Mouse (Mus musculus) liver, embryonic 13.5 days (tissue): ENCODE results near the gene Snx8. TPM values are rescaled to one million over a fixed set of nuclear protein-coding genes. Genes with fewer than 3 reads are reported as not detected.

Experiments used
- ATAC-seq: fragments of 200-750 bp; cut with Nextera tagmentation; 2 replicates; pipeline ENCODE4 v1.8.0; 2017; ENCODE audit warnings: low read depth, mild to moderate bottlenecking, moderate number of reproducible peaks, moderate library complexity
- DNase-seq: peaks from one replicate; pipeline ENCODE4 v3.0.0; 2022
- H3K27ac ChIP-seq: fragments of 300-500 bp; sonication (generic); 2 replicates; pipeline ENCODE4 v1.5.1; 2015; ENCODE audit warnings: moderate library complexity, mild to moderate bottlenecking, inconsistent platforms
- H3K27me3 ChIP-seq: fragments of 300-500 bp; sonication (generic); 2 replicates; pipeline ENCODE4 v1.6.1; 2015; ENCODE audit warnings: mild to moderate bottlenecking, inconsistent platforms
- H3K36me3 ChIP-seq: fragments of 300-500 bp; sonication (generic); 2 replicates; pipeline ENCODE4 v1.6.1; 2015; ENCODE audit warnings: mild to moderate bottlenecking, inconsistent platforms
- H3K4me1 ChIP-seq: fragments of 300-500 bp; sonication (generic); replicated peaks from 2 replicates; pipeline ENCODE4 v1.6.1; 2015; ENCODE audit warnings: inconsistent platforms
- H3K4me2 ChIP-seq: fragments of 300-500 bp; sonication (generic); 2 replicates; pipeline ENCODE4 v1.6.1; 2015; ENCODE audit warnings: inconsistent platforms, mild to moderate bottlenecking, moderate library complexity
- H3K4me3 ChIP-seq: fragments of 300-500 bp; sonication (generic); replicated peaks from 2 replicates; pipeline ENCODE4 v1.5.1; 2015; ENCODE audit warnings: mild to moderate bottlenecking, inconsistent platforms
- H3K9ac ChIP-seq: fragments of 300-500 bp; sonication (generic); 2 replicates; pipeline ENCODE4 v1.6.1; 2015; ENCODE audit warnings: mild to moderate bottlenecking, inconsistent platforms
- H3K9me3 ChIP-seq: fragments of 300-500 bp; sonication (generic); replicated peaks from 2 replicates; pipeline ENCODE4 v1.6.1; 2016; ENCODE audit warnings: inconsistent platforms
- WGBS: fragments of 180-500 bp; shearing (Covaris S2); methylation state at CpG from one replicate; pipeline ENCODE4 v1.1.7; 2015; ENCODE audit not compliant: insufficient replicate concordance; 5-methylcytosine and 5-hydroxymethylcytosine counted together
- polyA plus RNA-seq: library from polyadenylated mRNA; unstranded; fragments of >200 nt; fragmentation: Nextera tagmentation; extraction: Ambion mirVana; gene quantifications from 2 replicates; pipeline ENCODE4 v1.2.1, GENCODE M21; 2015

Snx8 gene
- polyA plus RNA-seq, 1 experiment from 2014 or later: 10.9 TPM

- Histone ChIP-seq H3K36me3 (no peaks in the 10 kb centered on the region), H3K4me2 (no peak overlapping the region), H3K27me3 (no peaks in the 10 kb centered on the region; the same call in 1 of the 2 replicates), H3K9ac (no peak overlapping the region), H3K4me1 (no peaks in the 10 kb centered on the region), H3K9me3 (no peaks in the 10 kb centered on the region), H3K27ac (no peak overlapping the region), H3K4me3 (no peak overlapping the region)
- DNase-seq (no peak), ATAC-seq (no peak)
- 73% methylated on average over 6 of the region's 6 CpGs for WGBS
These were observed 16.1 kb upstream of the Snx8 start for GRCm38 (mm10) chr5:140405126-140405525.

- no peaks in the 10 kb centered on the region for H3K36me3 ChIP-seq
- no peak overlapping the region for H3K9ac ChIP-seq
- no peak for DNase-seq
- no peaks in the 10 kb centered on the region for H3K4me1 ChIP-seq
- H3K4me3 ChIP-seq: no peak overlapping the region
- H3K27ac ChIP-seq: no peak overlapping the region
- H3K4me2 ChIP-seq: no peak overlapping the region
- no peak for ATAC-seq
- 73% methylated on average over 4 of the region's 4 CpGs for WGBS
- H3K9me3 ChIP-seq: no peaks in the 10 kb centered on the region
- peaks cover 4% of the 10 kb centered on the region for H3K27me3 ChIP-seq
These were observed 13.7 kb upstream of the Snx8 start for GRCm38 (mm10) chr5:140402640-140403270.

GRCm38 (mm10) chr5:140396166-140396940, 7.3 kb upstream of the Snx8 start:
- no peak overlapping the region for H3K4me2 ChIP-seq
- DNase-seq (no peak), ATAC-seq (no peak)
- no peak overlapping the region for H3K4me3 ChIP-seq
- WGBS: 51% methylated on average over 8 of the region's 8 CpGs
- no peaks in the 10 kb centered on the region for H3K36me3 ChIP-seq
- H3K4me1 ChIP-seq: no peaks in the 10 kb centered on the region
- H3K9ac ChIP-seq: no peak overlapping the region
- no peaks in the 10 kb centered on the region for H3K9me3 ChIP-seq
- H3K27me3 ChIP-seq: peaks cover 8% of the 10 kb centered on the region; the same call in 1 of the 2 replicates
- H3K27ac ChIP-seq: no peak overlapping the region

- H3K36me3 ChIP-seq: no peaks in the 10 kb centered on the region
- DNase-seq: no peak
These were observed 3.6 kb upstream of the Snx8 start for GRCm38 (mm10) chr5:140392701-140393100.

GRCm38 (mm10) chr5:140391981-140392380, 2.9 kb upstream of the Snx8 start:
- WGBS: 73% methylated on average over 5 of the region's 5 CpGs
- ATAC-seq: no peak
- no peak overlapping the region; the same call in 1 of the 2 replicates for H3K27ac ChIP-seq
- 0 out of 2 replicates have a peak, but pooled peaks cover 3% of the 10 kb centered on the region for H3K27me3 ChIP-seq
- no peaks in the 10 kb centered on the region for H3K9me3 ChIP-seq
- H3K4me2 ChIP-seq: no peak overlapping the region
- peaks cover 26% of the 10 kb centered on the region for H3K4me1 ChIP-seq
- H3K9ac ChIP-seq: no peak overlapping the region
- no peak overlapping the region for H3K4me3 ChIP-seq
- no peaks in the 10 kb centered on the region for H3K36me3 ChIP-seq
- DNase-seq: no peak

More at GRCm38 (mm10) chr5:140392701-140393100, 3.6 kb upstream of the Snx8 start:
- Histone ChIP-seq H3K4me3 (no peak overlapping the region), H3K4me2 (no peak overlapping the region), H3K27me3 (0 out of 2 replicates have a peak, but pooled peaks cover 3% of the 10 kb centered on the region), H3K9ac (no peak overlapping the region), H3K9me3 (no peaks in the 10 kb centered on the region), H3K27ac (no peak overlapping the region), H3K4me1 (peaks cover 19% of the 10 kb centered on the region)
- no peak for ATAC-seq
- WGBS: 34% methylated on average over 3 of the region's 3 CpGs

- DNase-seq (no peak), ATAC-seq (no peak)
- Histone ChIP-seq H3K9ac (no peak overlapping the region), H3K4me1 (peaks cover 31% of the 10 kb centered on the region), H3K36me3 (no peaks in the 10 kb centered on the region), H3K27ac (no peak overlapping the region), H3K27me3 (no peaks in the 10 kb centered on the region), H3K9me3 (no peaks in the 10 kb centered on the region), H3K4me3 (no peak overlapping the region), H3K4me2 (no peak overlapping the region)
- WGBS: 51% methylated on average over 1 of the region's 1 CpGs
These were observed 2.4 kb upstream of the Snx8 start for GRCm38 (mm10) chr5:140391435-140391834.

- no peaks in the 10 kb centered on the region for H3K36me3 ChIP-seq
- no peak for DNase-seq
- H3K9ac ChIP-seq: peak overlapping the region; percentile 43; the same call in 1 of the 2 replicates
- H3K9me3 ChIP-seq: no peaks in the 10 kb centered on the region
- H3K4me3 ChIP-seq: peak overlapping the region; percentile 74
- peak overlapping the region; percentile 98 for H3K4me2 ChIP-seq
- ATAC-seq: no peak
- H3K4me1 ChIP-seq: peaks cover 34% of the 10 kb centered on the region
- no peak overlapping the region for H3K27ac ChIP-seq
- 47% methylated on average over 3 of the region's 3 CpGs for WGBS
- no peaks in the 10 kb centered on the region for H3K27me3 ChIP-seq
These were observed 585 bp upstream of the Snx8 start for GRCm38 (mm10) chr5:140389647-140390046.

GRCm38 (mm10) chr5:140387816-140388510, 1.1 kb downstream of the Snx8 start:
- peak overlapping the region; percentile 80 for H3K9ac ChIP-seq
- no peaks in the 10 kb centered on the region for H3K36me3 ChIP-seq
- 58% methylated on average over 12 of the region's 12 CpGs for WGBS
- H3K4me3 ChIP-seq: peak overlapping the region; percentile 74
- ATAC-seq: no peak
- no peak for DNase-seq
- peaks cover 47% of the 10 kb centered on the region for H3K4me1 ChIP-seq
- H3K27me3 ChIP-seq: no peaks in the 10 kb centered on the region
- H3K4me2 ChIP-seq: peak overlapping the region; percentile 98
- H3K27ac ChIP-seq: peak overlapping the region; percentile 64; the same call in 1 of the 2 replicates
- H3K9me3 ChIP-seq: no peaks in the 10 kb centered on the region

GRCm38 (mm10) chr5:140387236-140387635, 1.8 kb downstream of the Snx8 start:
- peaks cover 53% of the 10 kb centered on the region for H3K4me1 ChIP-seq
- no peak overlapping the region for H3K27ac ChIP-seq
- no peaks in the 10 kb centered on the region for H3K36me3 ChIP-seq
- 77% methylated on average over 7 of the region's 7 CpGs for WGBS
- no peaks in the 10 kb centered on the region for H3K27me3 ChIP-seq
- no peaks in the 10 kb centered on the region for H3K9me3 ChIP-seq
- 0 out of 2 replicates have a peak overlapping the region, but pooled peaks have one; percentile 80 for H3K9ac ChIP-seq
- peak overlapping the region; percentile 98; the same call in 1 of the 2 replicates for H3K4me2 ChIP-seq
- ATAC-seq (no peak), DNase-seq (no peak)
- H3K4me3 ChIP-seq: 0 out of 2 replicates have a peak overlapping the region, but pooled peaks have one; percentile 74

- Histone ChIP-seq H3K27me3 (no peaks in the 10 kb centered on the region), H3K36me3 (no peaks in the 10 kb centered on the region), H3K4me1 (peaks cover 61% of the 10 kb centered on the region), H3K9ac (no peak overlapping the region), H3K27ac (no peak overlapping the region), H3K4me3 (no peak overlapping the region), H3K9me3 (no peaks in the 10 kb centered on the region), H3K4me2 (no peak overlapping the region)
- 80% methylated on average over 1 of the region's 1 CpGs for WGBS
- no peak for DNase-seq
- no peak for ATAC-seq
These were observed 4.6 kb downstream of the Snx8 start for GRCm38 (mm10) chr5:140384462-140384861.

- no peaks in the 10 kb centered on the region for H3K27me3 ChIP-seq
- peaks cover 59% of the 10 kb centered on the region for H3K4me1 ChIP-seq
- H3K9ac ChIP-seq: no peak overlapping the region
- H3K4me3 ChIP-seq: no peak overlapping the region
- H3K4me2 ChIP-seq: no peak overlapping the region
- 42% methylated on average over 7 of the region's 7 CpGs for WGBS
- DNase-seq (no peak), ATAC-seq (no peak; the same call in 1 of the 2 replicates)
- H3K36me3 ChIP-seq: no peaks in the 10 kb centered on the region
- peak overlapping the region; percentile 23; the same call in 1 of the 2 replicates for H3K27ac ChIP-seq
- H3K9me3 ChIP-seq: no peaks in the 10 kb centered on the region
These were observed 5.5 kb downstream of the Snx8 start for GRCm38 (mm10) chr5:140383559-140383958.
